ENCODE assay signal across 11 mouse cellular contexts in genomic region chr1:164631679-164632078, GRCm38 (mm10).
DNase-seq lines count a peak whose midpoint lies in the region; ATAC-seq and TF ChIP-seq lines count a peak whose summit lies in the region.
"Had no signal": no experiment of that assay in that cellular context is flagged by ENCODE, and none has a peak within 500 bp of the region (broad histone marks: within the 10 kb centered on the region; RNA-seq: fewer than 3 reads in every experiment).

No protein-coding gene starts in this region.

- no peak for ATAC-seq in cerebellum, adult (ENCODE audit: insufficient number of reproducible peaks, low FRiP score, low TSS enrichment)
- no peak for ATAC-seq in stomach, postnatal 0 days (ENCODE audit: low FRiP score, low TSS enrichment)
- ATAC-seq: midbrain, embryonic 15.5 days had no signal

- intact Hi-C loops in heart, adult 2 months (cut with DNase I), result no loop called here

- no peaks in the 10 kb centered on the region for H3K9me3 ChIP-seq in heart, embryonic 10.5 days
- no peaks in the 10 kb centered on the region for H3K9me3 ChIP-seq in stomach, postnatal 0 days (ENCODE audit: control insufficient read depth, low read length)
- H3K9me3 ChIP-seq: limb, embryonic 15.5 days; midbrain, embryonic 15.5 days had no signal

- WGBS in heart, adult 2 months, result 60% methylated on average over 6 of the region's 6 CpGs
- WGBS in heart, embryonic 10.5 days, result 75% methylated on average over 6 of the region's 6 CpGs
- WGBS in stomach, postnatal 0 days, result 70% methylated on average over 6 of the region's 6 CpGs

- H3K36me3 ChIP-seq in heart, adult 2 months (ENCODE audit: control insufficient read depth, insufficient read depth, low read length), result no peaks in the 10 kb centered on the region
- no peaks in the 10 kb centered on the region for H3K36me3 ChIP-seq in heart, embryonic 10.5 days
- no peaks in the 10 kb centered on the region for H3K36me3 ChIP-seq in stomach, postnatal 0 days (ENCODE audit: control insufficient read depth, insufficient read depth, low read length)
- H3K36me3 ChIP-seq: limb, embryonic 15.5 days; midbrain, embryonic 15.5 days had no signal

- DNase-seq in heart, adult 2 months, result peak; percentile 30 to 45
- no peak for DNase-seq in heart, embryonic 10.5 days (ENCODE audit: low spot score)
- peak; percentile 35 for DNase-seq in right cerebral cortex, adult 18-20 months
- no peak for DNase-seq in right cerebral cortex, postnatal 14 days
- DNase-seq in fibroblast of lung, adult 2 months (ENCODE audit: low read depth), result peak; percentile 77
- DNase-seq in ovary, postnatal 36 days (ENCODE audit: low spot score), result peak; percentile 14
- no peak for DNase-seq in stomach, postnatal 0 days (ENCODE audit: low spot score)

- TF ChIP-seq POLR2A in heart, adult 2 months (IDR thresholded peaks at IDR 0.05; ENCODE audit: insufficient read depth, low read depth, low read length), result no peak

- H3K27me3 ChIP-seq in heart, adult 2 months (ENCODE audit: control insufficient read depth, insufficient read depth, low read length), result no peaks in the 10 kb centered on the region
- no peaks in the 10 kb centered on the region for H3K27me3 ChIP-seq in heart, embryonic 10.5 days (ENCODE audit: insufficient read depth, poor library complexity, severe bottlenecking)
- H3K27me3 ChIP-seq in stomach, postnatal 0 days (ENCODE audit: control insufficient read depth, insufficient read depth, low read length), result no peaks in the 10 kb centered on the region
- H3K27me3 ChIP-seq: CH12.LX; limb, embryonic 15.5 days; midbrain, embryonic 15.5 days had no signal

- H3K79me2 ChIP-seq in heart, adult 2 months (replicated peaks; ENCODE audit: control insufficient read depth, insufficient read depth, low read length), result no peaks in the 10 kb centered on the region

- no peak for TF ChIP-seq EP300 in heart, adult 2 months (IDR thresholded peaks at IDR 0.05; ENCODE audit: insufficient read depth, low read depth, low read length)
- no peak for TF ChIP-seq EP300 in stomach, postnatal 0 days (optimal IDR thresholded peaks at IDR 0.05)

- no peak overlapping the region for H3K27ac ChIP-seq in heart, adult 2 months
- no peak overlapping the region for H3K27ac ChIP-seq in heart, embryonic 10.5 days
- H3K27ac ChIP-seq in stomach, postnatal 0 days (replicated peaks), result no peak overlapping the region
- H3K27ac ChIP-seq: limb, embryonic 15.5 days; midbrain, embryonic 15.5 days had no signal

- no peak overlapping the region for H3K4me2 ChIP-seq in stomach, postnatal 0 days (replicated peaks; ENCODE audit: low read depth)
- H3K4me2 ChIP-seq: limb, embryonic 15.5 days; midbrain, embryonic 15.5 days had no signal

- H3K4me1 ChIP-seq in heart, adult 2 months (ENCODE audit: control insufficient read depth, insufficient read depth, low read length), result no peaks in the 10 kb centered on the region
- no peaks in the 10 kb centered on the region for H3K4me1 ChIP-seq in heart, embryonic 10.5 days
- no peaks in the 10 kb centered on the region for H3K4me1 ChIP-seq in stomach, postnatal 0 days (replicated peaks; ENCODE audit: control insufficient read depth, insufficient read depth)
- H3K4me1 ChIP-seq: limb, embryonic 15.5 days; midbrain, embryonic 15.5 days had no signal

- H3K4me3 ChIP-seq in heart, adult 2 months, result no peak overlapping the region
- H3K4me3 ChIP-seq in heart, embryonic 10.5 days, result no peak overlapping the region
- H3K4me3 ChIP-seq in stomach, postnatal 0 days (ENCODE audit: low read depth, low read length), result no peak overlapping the region
- H3K4me3 ChIP-seq: limb, embryonic 15.5 days; midbrain, embryonic 15.5 days had no signal

- TF ChIP-seq CTCF in heart, adult 2 months (IDR thresholded peaks at IDR 0.05), result no peak
- TF ChIP-seq CTCF in stomach, postnatal 0 days (IDR thresholded peaks at IDR 0.05; ENCODE audit: low read depth), result no peak

- no peak overlapping the region for H3K9ac ChIP-seq in heart, adult 2 months (ENCODE audit: low read depth, low read length)
- H3K9ac ChIP-seq in stomach, postnatal 0 days (ENCODE audit: low read length), result no peak overlapping the region
- H3K9ac ChIP-seq: limb, embryonic 15.5 days; midbrain, embryonic 15.5 days had no signal

Comparison
In these comparisons a context has a peak if more than half of its experiments do, and no peak if none do; other contexts are left out.
1. DNase-seq: peak in heart, adult 2 months (2 of 2), right cerebral cortex, adult 18-20 months (single experiment), fibroblast of lung, adult 2 months (single experiment) and ovary, postnatal 36 days (single experiment); none in heart, embryonic 10.5 days (single experiment), right cerebral cortex, postnatal 14 days (single experiment) and stomach, postnatal 0 days (single experiment).